Mouse (Mus musculus): Measurements from ENCODE around the gene Scamp5. TPM values are rescaled to one million over a fixed set of nuclear protein-coding genes. Genes with fewer than 3 reads are reported as not detected.

Gene Scamp5
- polyA plus RNA-seq, 1 experiment from 2014 or later, result 6.9 TPM

- Histone ChIP-seq H3K9ac (replicated peaks; ENCODE audit: low read length) (0 out of 2 replicates have a peak overlapping the region, but pooled peaks have one; percentile 25), H3K9me3 (replicated peaks; ENCODE audit: control insufficient read depth, low read length) (no peaks in the 10 kb centered on the region), H3K4me3 (ENCODE audit: low read depth, low read length) (no peak overlapping the region), H3K4me1 (ENCODE audit: control insufficient read depth, insufficient read depth, low read length) (no peaks in the 10 kb centered on the region), H3K27ac (replicated peaks; ENCODE audit: low read depth, low read length) (no peak overlapping the region), H3K36me3 (replicated peaks; ENCODE audit: control insufficient read depth, insufficient read depth, low read depth, low read length) (no peaks in the 10 kb centered on the region), H3K4me2 (ENCODE audit: low read depth, low read length) (no peak overlapping the region), H3K27me3 (ENCODE audit: control insufficient read depth, insufficient read depth, low read length) (no peaks in the 10 kb centered on the region)
- WGBS, result 15% methylated on average over 7 of the region's 7 CpGs
- DNase-seq (ENCODE audit: low spot score), result peak; percentile 88
- no peak for ATAC-seq (replicated peaks; ENCODE audit: insufficient number of reproducible peaks, low FRiP score, low TSS enrichment, low read depth)
Measured at GRCm38 (mm10) chr9:57485774-57486173, 17.9 kb upstream of the Scamp5 start.

- H3K4me3 ChIP-seq (ENCODE audit: low read depth, low read length), result no peak overlapping the region
- peaks cover 3% of the 10 kb centered on the region; the same call in 1 of the 2 replicates for H3K4me1 ChIP-seq (ENCODE audit: control insufficient read depth, insufficient read depth, low read length)
- H3K9ac ChIP-seq (replicated peaks; ENCODE audit: low read length), result no peak overlapping the region
- H3K27me3 ChIP-seq (ENCODE audit: control insufficient read depth, insufficient read depth, low read length), result no peaks in the 10 kb centered on the region
- H3K9me3 ChIP-seq (replicated peaks; ENCODE audit: control insufficient read depth, low read length), result no peaks in the 10 kb centered on the region
- no peak overlapping the region for H3K4me2 ChIP-seq (ENCODE audit: low read depth, low read length)
- 66% methylated on average over 4 of the region's 4 CpGs for WGBS
- no peak for DNase-seq (ENCODE audit: low spot score)
- H3K36me3 ChIP-seq (replicated peaks; ENCODE audit: control insufficient read depth, insufficient read depth, low read depth, low read length), result no peaks in the 10 kb centered on the region
- H3K27ac ChIP-seq (replicated peaks; ENCODE audit: low read depth, low read length), result no peak overlapping the region
- ATAC-seq (replicated peaks; ENCODE audit: insufficient number of reproducible peaks, low FRiP score, low TSS enrichment, low read depth), result no peak
Measured at GRCm38 (mm10) chr9:57468914-57469313, 1.1 kb upstream of the Scamp5 start.

- 2% methylated on average over 18 of the region's 18 CpGs for WGBS
- Histone ChIP-seq H3K4me2 (ENCODE audit: low read depth, low read length) (peak overlapping the region; percentile 85), H3K9ac (replicated peaks; ENCODE audit: low read length) (peak overlapping the region; percentile 71), H3K36me3 (replicated peaks; ENCODE audit: control insufficient read depth, insufficient read depth, low read depth, low read length) (no peaks in the 10 kb centered on the region), H3K9me3 (replicated peaks; ENCODE audit: control insufficient read depth, low read length) (no peaks in the 10 kb centered on the region), H3K4me1 (ENCODE audit: control insufficient read depth, insufficient read depth, low read length) (peaks cover 3% of the 10 kb centered on the region; the same call in 1 of the 2 replicates), H3K27ac (replicated peaks; ENCODE audit: low read depth, low read length) (no peak overlapping the region), H3K4me3 (ENCODE audit: low read depth, low read length) (peak overlapping the region; percentile 66), H3K27me3 (ENCODE audit: control insufficient read depth, insufficient read depth, low read length) (no peaks in the 10 kb centered on the region)
- ATAC-seq (replicated peaks; ENCODE audit: insufficient number of reproducible peaks, low FRiP score, low TSS enrichment, low read depth) (peak; percentile 15; the same call in 1 of the 2 replicates), DNase-seq (ENCODE audit: low spot score) (peak; percentile 39)
Measured at GRCm38 (mm10) chr9:57467271-57467771, 539 bp downstream of the Scamp5 start.

GRCm38 (mm10) chr9:57466101-57466500 lies 1.8 kb downstream of the Scamp5 start:
- DNase-seq (ENCODE audit: low spot score) (no peak), ATAC-seq (replicated peaks; ENCODE audit: insufficient number of reproducible peaks, low FRiP score, low TSS enrichment, low read depth) (no peak)
- no peak overlapping the region for H3K4me2 ChIP-seq (ENCODE audit: low read depth, low read length)
- H3K27me3 ChIP-seq (ENCODE audit: control insufficient read depth, insufficient read depth, low read length), result no peaks in the 10 kb centered on the region
- H3K9ac ChIP-seq (replicated peaks; ENCODE audit: low read length), result no peak overlapping the region
- no peak overlapping the region for H3K27ac ChIP-seq (replicated peaks; ENCODE audit: low read depth, low read length)
- H3K9me3 ChIP-seq (replicated peaks; ENCODE audit: control insufficient read depth, low read length), result no peaks in the 10 kb centered on the region
- peaks cover 3% of the 10 kb centered on the region; the same call in 1 of the 2 replicates for H3K4me1 ChIP-seq (ENCODE audit: control insufficient read depth, insufficient read depth, low read length)
- no peaks in the 10 kb centered on the region for H3K36me3 ChIP-seq (replicated peaks; ENCODE audit: control insufficient read depth, insufficient read depth, low read depth, low read length)
- H3K4me3 ChIP-seq (ENCODE audit: low read depth, low read length), result no peak overlapping the region
- 54% methylated on average over 3 of the region's 3 CpGs for WGBS

GRCm38 (mm10) chr9:57462866-57463265 lies 5.0 kb downstream of the Scamp5 start:
- Histone ChIP-seq H3K27ac (replicated peaks; ENCODE audit: low read depth, low read length) (no peak overlapping the region), H3K27me3 (ENCODE audit: control insufficient read depth, insufficient read depth, low read length) (no peaks in the 10 kb centered on the region), H3K36me3 (replicated peaks; ENCODE audit: control insufficient read depth, insufficient read depth, low read depth, low read length) (no peaks in the 10 kb centered on the region), H3K4me3 (ENCODE audit: low read depth, low read length) (no peak overlapping the region), H3K9ac (replicated peaks; ENCODE audit: low read length) (no peak overlapping the region), H3K9me3 (replicated peaks; ENCODE audit: control insufficient read depth, low read length) (no peaks in the 10 kb centered on the region), H3K4me2 (ENCODE audit: low read depth, low read length) (no peak overlapping the region), H3K4me1 (ENCODE audit: control insufficient read depth, insufficient read depth, low read length) (peaks cover 3% of the 10 kb centered on the region; the same call in 1 of the 2 replicates)
- WGBS, result 85% methylated on average over 6 of the region's 6 CpGs
- ATAC-seq (replicated peaks; ENCODE audit: insufficient number of reproducible peaks, low FRiP score, low TSS enrichment, low read depth) (no peak), DNase-seq (ENCODE audit: low spot score) (no peak)

- Histone ChIP-seq H3K4me3 (ENCODE audit: low read depth, low read length) (no peak overlapping the region), H3K36me3 (replicated peaks; ENCODE audit: control insufficient read depth, insufficient read depth, low read depth, low read length) (no peaks in the 10 kb centered on the region), H3K4me1 (ENCODE audit: control insufficient read depth, insufficient read depth, low read length) (no peaks in the 10 kb centered on the region), H3K27me3 (ENCODE audit: control insufficient read depth, insufficient read depth, low read length) (no peaks in the 10 kb centered on the region), H3K27ac (replicated peaks; ENCODE audit: low read depth, low read length) (no peak overlapping the region), H3K9ac (replicated peaks; ENCODE audit: low read length) (no peak overlapping the region), H3K4me2 (ENCODE audit: low read depth, low read length) (no peak overlapping the region), H3K9me3 (replicated peaks; ENCODE audit: control insufficient read depth, low read length) (no peaks in the 10 kb centered on the region)
- WGBS, result 92% methylated on average over 2 of the region's 2 CpGs
- ATAC-seq (replicated peaks; ENCODE audit: insufficient number of reproducible peaks, low FRiP score, low TSS enrichment, low read depth), result no peak
- no peak for DNase-seq (ENCODE audit: low spot score)
Measured at GRCm38 (mm10) chr9:57459707-57460106, 8.2 kb downstream of the Scamp5 start.

- Histone ChIP-seq H3K9me3 (replicated peaks; ENCODE audit: control insufficient read depth, low read length) (no peaks in the 10 kb centered on the region), H3K27me3 (ENCODE audit: control insufficient read depth, insufficient read depth, low read length) (no peaks in the 10 kb centered on the region), H3K4me3 (ENCODE audit: low read depth, low read length) (no peak overlapping the region), H3K9ac (replicated peaks; ENCODE audit: low read length) (no peak overlapping the region), H3K4me2 (ENCODE audit: low read depth, low read length) (no peak overlapping the region), H3K36me3 (replicated peaks; ENCODE audit: control insufficient read depth, insufficient read depth, low read depth, low read length) (no peaks in the 10 kb centered on the region), H3K4me1 (ENCODE audit: control insufficient read depth, insufficient read depth, low read length) (no peaks in the 10 kb centered on the region), H3K27ac (replicated peaks; ENCODE audit: low read depth, low read length) (no peak overlapping the region)
- WGBS, result 86% methylated on average over 4 of the region's 4 CpGs
- no peak for ATAC-seq (replicated peaks; ENCODE audit: insufficient number of reproducible peaks, low FRiP score, low TSS enrichment, low read depth)
- no peak for DNase-seq (ENCODE audit: low spot score)
Measured at GRCm38 (mm10) chr9:57453516-57453915, 14.3 kb downstream of the Scamp5 start.

- ATAC-seq (replicated peaks; ENCODE audit: insufficient number of reproducible peaks, low FRiP score, low TSS enrichment, low read depth), result no peak
- H3K27me3 ChIP-seq (ENCODE audit: control insufficient read depth, insufficient read depth, low read length), result no peaks in the 10 kb centered on the region
- no peak overlapping the region for H3K27ac ChIP-seq (replicated peaks; ENCODE audit: low read depth, low read length)
- 81% methylated on average over 8 of the region's 8 CpGs for WGBS
- H3K4me1 ChIP-seq (ENCODE audit: control insufficient read depth, insufficient read depth, low read length), result no peaks in the 10 kb centered on the region
- no peak overlapping the region for H3K4me3 ChIP-seq (ENCODE audit: low read depth, low read length)
- no peak overlapping the region for H3K9ac ChIP-seq (replicated peaks; ENCODE audit: low read length)
- no peak for DNase-seq (ENCODE audit: low spot score)
- no peaks in the 10 kb centered on the region for H3K9me3 ChIP-seq (replicated peaks; ENCODE audit: control insufficient read depth, low read length)
- no peak overlapping the region for H3K4me2 ChIP-seq (ENCODE audit: low read depth, low read length)
- no peaks in the 10 kb centered on the region for H3K36me3 ChIP-seq (replicated peaks; ENCODE audit: control insufficient read depth, insufficient read depth, low read depth, low read length)
Measured at GRCm38 (mm10) chr9:57452624-57453462, 15.0 kb downstream of the Scamp5 start.
